Mouse (Mus musculus) MEL (cell line): ENCODE measurements around the gene Sirt4. TPM values are rescaled to one million over a fixed set of nuclear protein-coding genes. Genes with fewer than 3 reads are reported as not detected.
"Not testable (repeated sequence)": the region's sequence is repeated elsewhere in the genome, so short reads cannot be mapped to it uniquely, and the experiment has no call there.

ENCODE experiments used
- DNase-seq: peaks from one replicate; pipeline ENCODE4 v3.0.0; 2011; ENCODE audit warnings: low read depth, low spot score
- H3K27ac ChIP-seq: 2 replicates; pipeline ENCODE4 v1.5.1; 2012; ENCODE audit warnings: low read depth, mild to moderate bottlenecking, control low read depth, low read length, moderate library complexity; ENCODE audit not compliant: control insufficient read depth
- H3K27me3 ChIP-seq, 2 experiments: fragments of 150-350 bp in 1 of 2; sonication (generic) in 1 of 2; 2 replicates each; pipeline ENCODE4 v1.6.1; 2012; ENCODE audit warnings: low read length in 2 of 2, mild to moderate bottlenecking in 2 of 2, improper control_type of control experiment in 1 of 2, moderate library complexity in 1 of 2; ENCODE audit not compliant: insufficient read depth in 2 of 2, control insufficient read depth in 1 of 2
- H3K36me3 ChIP-seq, 2 experiments: 2 replicates each; pipeline ENCODE4 v1.6.1; 2012 to 2014; ENCODE audit warnings: low read length in 2 of 2, improper control_type of control experiment in 1 of 2, inconsistent platforms in 1 of 2, mild to moderate bottlenecking in 1 of 2; ENCODE audit not compliant: insufficient read depth in 2 of 2, control insufficient read depth in 1 of 2
- H3K4me1 ChIP-seq, 2 experiments: fragments of 150-350 bp in 1 of 2; sonication (generic) in 1 of 2; 2 replicates each; pipeline ENCODE4 v1.6.1; 2012; ENCODE audit warnings: low read length in 2 of 2, improper control_type of control experiment in 1 of 2, mild to moderate bottlenecking in 1 of 2; ENCODE audit not compliant: insufficient read depth in 2 of 2, control insufficient read depth in 1 of 2
- H3K4me3 ChIP-seq, 2 experiments: fragments of 150-350 bp in 1 of 2; sonication (generic) in 1 of 2; 2 replicates each; pipeline ENCODE4 v1.5.1; 2012; ENCODE audit warnings: low read depth in 2 of 2, low read length in 2 of 2, mild to moderate bottlenecking in 2 of 2, moderate library complexity in 2 of 2, control low read depth in 1 of 2, improper control_type of control experiment in 1 of 2; ENCODE audit not compliant: control insufficient read depth in 1 of 2, insufficient read depth in 1 of 2
- H3K79me2 ChIP-seq: 2 replicates; pipeline ENCODE4 v1.6.1; 2012; ENCODE audit warnings: mild to moderate bottlenecking, low read length, moderate library complexity; ENCODE audit not compliant: control insufficient read depth, poor library complexity, insufficient read depth
- H3K9ac ChIP-seq: 2 replicates; pipeline ENCODE4 v1.6.1; 2012; ENCODE audit warnings: low read depth, mild to moderate bottlenecking, control low read depth, low read length, moderate library complexity; ENCODE audit not compliant: control insufficient read depth, poor library complexity, severe bottlenecking
- H3K9me3 ChIP-seq: fragments of 150-350 bp; sonication (generic); replicated peaks from 2 replicates; pipeline ENCODE4 v1.6.1; 2012; ENCODE audit warnings: mild to moderate bottlenecking, low read length, improper control_type of control experiment, moderate library complexity; ENCODE audit not compliant: insufficient read depth
- BHLHE40 ChIP-seq: IDR thresholded peaks from 2 replicates; pipeline ENCODE4 v1.6.1; 2012; ENCODE audit warnings: low read depth, mild to moderate bottlenecking, inconsistent platforms, low read length, improper control_type of control experiment, borderline replicate concordance
- CHD1 ChIP-seq: IDR thresholded peaks from 2 replicates; pipeline ENCODE4 v1.6.1; 2012; ENCODE audit warnings: low read depth, mild to moderate bottlenecking, inconsistent platforms, low read length, improper control_type of control experiment
- ELF1 ChIP-seq: IDR thresholded peaks from 2 replicates; pipeline ENCODE4 v1.6.1; 2014; ENCODE audit warnings: low read depth, mild to moderate bottlenecking, inconsistent platforms, low read length, improper control_type of control experiment, moderate library complexity
- ETS1 ChIP-seq: IDR thresholded peaks from 2 replicates; pipeline ENCODE4 v1.6.1; 2012; ENCODE audit warnings: low read depth, mild to moderate bottlenecking, inconsistent platforms, low read length, improper control_type of control experiment, moderate library complexity
- GABPA ChIP-seq: IDR thresholded peaks from 2 replicates; pipeline ENCODE4 v1.6.1; 2012; ENCODE audit warnings: low read depth, mild to moderate bottlenecking, inconsistent platforms, low read length, improper control_type of control experiment, moderate library complexity
- KAT2A ChIP-seq: conservative IDR thresholded peaks from 2 replicates; pipeline ENCODE4 v1.6.1; 2012; ENCODE audit warnings: low read depth, low read length, improper control_type of control experiment, inconsistent platforms
- MAFK ChIP-seq: IDR thresholded peaks from 2 replicates; pipeline ENCODE4 v1.6.1; 2011; ENCODE audit warnings: low read depth, mild to moderate bottlenecking, low read length, improper control_type of control experiment, borderline replicate concordance
- MAX ChIP-seq: IDR thresholded peaks from 2 replicates; pipeline ENCODE4 v1.6.1; 2011; ENCODE audit warnings: low read length, improper control_type of control experiment
- MEF2A ChIP-seq: IDR thresholded peaks from 2 replicates; pipeline ENCODE4 v1.6.1; 2014; ENCODE audit warnings: low read depth, mild to moderate bottlenecking, inconsistent platforms, low read length, improper control_type of control experiment; ENCODE audit not compliant: poor library complexity, insufficient replicate concordance, severe bottlenecking; ENCODE audit errors: extremely low read depth
- MXI1 ChIP-seq: IDR thresholded peaks from 2 replicates; pipeline ENCODE4 v1.6.1; 2011; ENCODE audit warnings: mild to moderate bottlenecking, low read depth, low read length, improper control_type of control experiment
- MYC ChIP-seq: IDR thresholded peaks from 2 replicates; pipeline ENCODE4 v1.6.1; 2011; ENCODE audit warnings: low read depth, mild to moderate bottlenecking, low read length, improper control_type of control experiment, moderate library complexity
- NELFE ChIP-seq: IDR thresholded peaks from 2 replicates; pipeline ENCODE4 v1.6.1; 2011; ENCODE audit warnings: low read depth, low read length, improper control_type of control experiment
- POLR2AphosphoS5 ChIP-seq: IDR thresholded peaks from 2 replicates; pipeline ENCODE4 v1.6.1; 2012; ENCODE audit warnings: low read depth, borderline replicate concordance, mild to moderate bottlenecking, inconsistent platforms, low read length, moderate library complexity, mixed read lengths
- RAD21 ChIP-seq: IDR thresholded peaks from 2 replicates; pipeline ENCODE4 v1.6.1; 2011; ENCODE audit warnings: mild to moderate bottlenecking, low read depth, low read length, improper control_type of control experiment
- RCOR1 ChIP-seq: IDR thresholded peaks from 2 replicates; pipeline ENCODE4 v1.6.1; 2012; ENCODE audit warnings: low read depth, mild to moderate bottlenecking, inconsistent platforms, low read length, improper control_type of control experiment
- TCF12 ChIP-seq: IDR thresholded peaks from 2 replicates; pipeline ENCODE4 v1.6.1; 2014; ENCODE audit warnings: low read depth, mild to moderate bottlenecking, inconsistent platforms, low read length, improper control_type of control experiment, moderate library complexity
- UBTF ChIP-seq: IDR thresholded peaks from 2 replicates; pipeline ENCODE4 v1.6.1; 2012; ENCODE audit warnings: low read depth, mild to moderate bottlenecking, inconsistent platforms, low read length, improper control_type of control experiment, moderate library complexity, borderline replicate concordance; ENCODE audit not compliant: insufficient read depth
- USF1 ChIP-seq: IDR thresholded peaks from 2 replicates; pipeline ENCODE4 v1.6.1; 2014; ENCODE audit warnings: low read depth, mild to moderate bottlenecking, inconsistent platforms, low read length, improper control_type of control experiment, moderate library complexity
- ZKSCAN1 ChIP-seq: IDR thresholded peaks from 2 replicates; pipeline ENCODE4 v1.6.1; 2012; ENCODE audit warnings: low read depth, mild to moderate bottlenecking, inconsistent platforms, low read length, improper control_type of control experiment, moderate library complexity
- polyA plus RNA-seq, 2 experiments: library from polyadenylated mRNA; stranded (reverse) in 1 of 2; unstranded in 1 of 2; fragments of >175 nt in 1 of 2; fragments of >200 nt in 1 of 2; gene quantifications; 2 replicates each; pipeline versions ENCODE4 v1.2.1 to v1.2.4; 2012; ENCODE audit warnings: low replicate concordance in 2 of 2, low read depth in 1 of 2; ENCODE audit not compliant: insufficient read length in 2 of 2, insufficient read depth in 1 of 2, missing spikeins in 1 of 2
- total RNA-seq: library from RNA; depleted of rRNA; stranded (reverse); fragments of 300-350 nt; gene quantifications from 2 replicates; pipeline ENCODE4 v1.2.3, GENCODE M21; 2012

Gene Sirt4
- total and polyA plus RNA-seq, 3 experiments, result 9.2 to 10.3 TPM; not detected in 1

GRCm38 (mm10) chr5:115506454-115507201 is 22.1 kb upstream of the Sirt4 start, which contains the start of gene Pxn (continued):
- no peak for TF ChIP-seq MAFK
- TF ChIP-seq MAX, result peak; percentile 30; the same call in 1 of the 2 replicates
- TF ChIP-seq GABPA, result no peak
- TF ChIP-seq ZKSCAN1, result no peak
- TF ChIP-seq MEF2A, result no peak
- no peak for TF ChIP-seq ETS1
- no peak for TF ChIP-seq TCF12
- TF ChIP-seq RCOR1, result no peak
- TF ChIP-seq KAT2A, result no peak
- no peak for TF ChIP-seq MYC
- no peak for TF ChIP-seq POLR2AphosphoS5
- TF ChIP-seq NELFE, result peak; percentile 88
- no peak for TF ChIP-seq USF1
- peak; percentile 63 for TF ChIP-seq MXI1
- peak; percentile 80; the same call in 1 of the 2 replicates for TF ChIP-seq UBTF
- peak; percentile 84 for TF ChIP-seq RAD21
- TF ChIP-seq ELF1, result peak; percentile 30; the same call in 1 of the 2 replicates
- 0 out of 2 replicates have a peak, but pooled peaks have one; percentile 26 for TF ChIP-seq BHLHE40
- TF ChIP-seq CHD1, result no peak

GRCm38 (mm10) chr5:115505617-115506016 is 21.1 kb upstream of the Sirt4 start:
- not testable (repeated sequence) for H3K9me3 ChIP-seq, DNase-seq, H3K4me1 ChIP-seq, H3K36me3 ChIP-seq, H3K4me3 ChIP-seq, H3K27ac ChIP-seq, H3K9ac ChIP-seq, H3K27me3 ChIP-seq
- H3K79me2 ChIP-seq, result peaks cover 14% of the 10 kb centered on the region
